Mouse (Mus musculus) MEL (cell line): Measurements from ENCODE around the gene Aqr. TPM values are rescaled to one million over a fixed set of nuclear protein-coding genes. Genes with fewer than 3 reads are reported as not detected.

Experiments
- DNase-seq: peaks from one replicate; pipeline ENCODE4 v3.0.0; 2011; ENCODE audit warnings: low read depth, low spot score
- H3K27ac ChIP-seq: 2 replicates; pipeline ENCODE4 v1.5.1; 2012; ENCODE audit warnings: low read depth, mild to moderate bottlenecking, control low read depth, low read length, moderate library complexity; ENCODE audit not compliant: control insufficient read depth
- H3K27me3 ChIP-seq, 2 experiments: fragments of 150-350 bp in 1 of 2; sonication (generic) in 1 of 2; 2 replicates each; pipeline ENCODE4 v1.6.1; 2012; ENCODE audit warnings: low read length in 2 of 2, mild to moderate bottlenecking in 2 of 2, improper control_type of control experiment in 1 of 2, moderate library complexity in 1 of 2; ENCODE audit not compliant: insufficient read depth in 2 of 2, control insufficient read depth in 1 of 2
- H3K36me3 ChIP-seq, 2 experiments: 2 replicates each; pipeline ENCODE4 v1.6.1; 2012 to 2014; ENCODE audit warnings: low read length in 2 of 2, improper control_type of control experiment in 1 of 2, inconsistent platforms in 1 of 2, mild to moderate bottlenecking in 1 of 2; ENCODE audit not compliant: insufficient read depth in 2 of 2, control insufficient read depth in 1 of 2
- H3K4me1 ChIP-seq, 2 experiments: fragments of 150-350 bp in 1 of 2; sonication (generic) in 1 of 2; 2 replicates each; pipeline ENCODE4 v1.6.1; 2012; ENCODE audit warnings: low read length in 2 of 2, improper control_type of control experiment in 1 of 2, mild to moderate bottlenecking in 1 of 2; ENCODE audit not compliant: insufficient read depth in 2 of 2, control insufficient read depth in 1 of 2
- H3K4me3 ChIP-seq, 2 experiments: fragments of 150-350 bp in 1 of 2; sonication (generic) in 1 of 2; 2 replicates each; pipeline ENCODE4 v1.5.1; 2012; ENCODE audit warnings: low read depth in 2 of 2, low read length in 2 of 2, mild to moderate bottlenecking in 2 of 2, moderate library complexity in 2 of 2, control low read depth in 1 of 2, improper control_type of control experiment in 1 of 2; ENCODE audit not compliant: control insufficient read depth in 1 of 2, insufficient read depth in 1 of 2
- H3K79me2 ChIP-seq: 2 replicates; pipeline ENCODE4 v1.6.1; 2012; ENCODE audit warnings: mild to moderate bottlenecking, low read length, moderate library complexity; ENCODE audit not compliant: control insufficient read depth, poor library complexity, insufficient read depth
- H3K9ac ChIP-seq: 2 replicates; pipeline ENCODE4 v1.6.1; 2012; ENCODE audit warnings: low read depth, mild to moderate bottlenecking, control low read depth, low read length, moderate library complexity; ENCODE audit not compliant: control insufficient read depth, poor library complexity, severe bottlenecking
- H3K9me3 ChIP-seq: fragments of 150-350 bp; sonication (generic); replicated peaks from 2 replicates; pipeline ENCODE4 v1.6.1; 2012; ENCODE audit warnings: mild to moderate bottlenecking, low read length, improper control_type of control experiment, moderate library complexity; ENCODE audit not compliant: insufficient read depth
- BHLHE40 ChIP-seq: IDR thresholded peaks from 2 replicates; pipeline ENCODE4 v1.6.1; 2012; ENCODE audit warnings: low read depth, mild to moderate bottlenecking, inconsistent platforms, low read length, improper control_type of control experiment, borderline replicate concordance
- CHD1 ChIP-seq: IDR thresholded peaks from 2 replicates; pipeline ENCODE4 v1.6.1; 2012; ENCODE audit warnings: low read depth, mild to moderate bottlenecking, inconsistent platforms, low read length, improper control_type of control experiment
- CTCF ChIP-seq, 3 experiments: IDR thresholded peaks in 2 of 3; conservative IDR thresholded peaks in 1 of 3; 2 replicates each; pipeline ENCODE4 v1.5.1; 2011 to 2012; ENCODE audit warnings: low read length in 3 of 3, low read depth in 2 of 3, mild to moderate bottlenecking in 2 of 3, improper control_type of control experiment in 1 of 3, inconsistent platforms in 1 of 3, mixed read lengths in 1 of 3, moderate library complexity in 1 of 3; ENCODE audit not compliant: control insufficient read depth in 1 of 3, insufficient read depth in 1 of 3, poor library complexity in 1 of 3, severe bottlenecking in 1 of 3
- E2F4 ChIP-seq: IDR thresholded peaks from 2 replicates; pipeline ENCODE4 v1.6.1; 2011; ENCODE audit warnings: low read depth, low read length, improper control_type of control experiment, borderline replicate concordance
- ELF1 ChIP-seq: IDR thresholded peaks from 2 replicates; pipeline ENCODE4 v1.6.1; 2014; ENCODE audit warnings: low read depth, mild to moderate bottlenecking, inconsistent platforms, low read length, improper control_type of control experiment, moderate library complexity
- EP300 ChIP-seq, 2 experiments: IDR thresholded peaks; 2 replicates each; pipeline ENCODE4 v1.6.1; 2011; ENCODE audit warnings: improper control_type of control experiment in 2 of 2, low read length in 2 of 2, low read depth in 1 of 2, mild to moderate bottlenecking in 1 of 2
- ETS1 ChIP-seq: IDR thresholded peaks from 2 replicates; pipeline ENCODE4 v1.6.1; 2012; ENCODE audit warnings: low read depth, mild to moderate bottlenecking, inconsistent platforms, low read length, improper control_type of control experiment, moderate library complexity
- GABPA ChIP-seq: IDR thresholded peaks from 2 replicates; pipeline ENCODE4 v1.6.1; 2012; ENCODE audit warnings: low read depth, mild to moderate bottlenecking, inconsistent platforms, low read length, improper control_type of control experiment, moderate library complexity
- GATA1 ChIP-seq: IDR thresholded peaks from 2 replicates; pipeline ENCODE4 v1.6.1; 2011; ENCODE audit warnings: low read depth, low read length, improper control_type of control experiment
- HCFC1 ChIP-seq: IDR thresholded peaks from 2 replicates; pipeline ENCODE4 v1.6.1; 2012; ENCODE audit warnings: low read depth, mild to moderate bottlenecking, inconsistent platforms, low read length, improper control_type of control experiment, moderate library complexity
- JUND ChIP-seq: IDR thresholded peaks from 2 replicates; pipeline ENCODE4 v1.6.1; 2011; ENCODE audit warnings: low read depth, mild to moderate bottlenecking, improper control_type of control experiment, low read length
- MXI1 ChIP-seq: IDR thresholded peaks from 2 replicates; pipeline ENCODE4 v1.6.1; 2011; ENCODE audit warnings: mild to moderate bottlenecking, low read depth, low read length, improper control_type of control experiment
- MYC ChIP-seq: IDR thresholded peaks from 2 replicates; pipeline ENCODE4 v1.6.1; 2011; ENCODE audit warnings: low read depth, mild to moderate bottlenecking, low read length, improper control_type of control experiment, moderate library complexity
- NELFE ChIP-seq: IDR thresholded peaks from 2 replicates; pipeline ENCODE4 v1.6.1; 2011; ENCODE audit warnings: low read depth, low read length, improper control_type of control experiment
- NRF1 ChIP-seq: IDR thresholded peaks from 2 replicates; pipeline ENCODE4 v1.6.1; 2014; ENCODE audit warnings: low read depth, mild to moderate bottlenecking, inconsistent platforms, low read length, improper control_type of control experiment, moderate library complexity; ENCODE audit not compliant: poor library complexity, insufficient read depth, severe bottlenecking
- POLR2AphosphoS2 ChIP-seq: IDR thresholded peaks from 2 replicates; pipeline ENCODE4 v1.6.1; 2011; ENCODE audit warnings: low read length, improper control_type of control experiment
- RAD21 ChIP-seq: IDR thresholded peaks from 2 replicates; pipeline ENCODE4 v1.6.1; 2011; ENCODE audit warnings: mild to moderate bottlenecking, low read depth, low read length, improper control_type of control experiment
- SIN3A ChIP-seq: IDR thresholded peaks from 2 replicates; pipeline ENCODE4 v1.6.1; 2012; ENCODE audit warnings: low read length, improper control_type of control experiment, inconsistent platforms
- SMC3 ChIP-seq: IDR thresholded peaks from 2 replicates; pipeline ENCODE4 v1.6.1; 2011; ENCODE audit warnings: low read depth, low read length, improper control_type of control experiment
- TAL1 ChIP-seq: IDR thresholded peaks from 2 replicates; pipeline ENCODE4 v1.6.1; 2012; ENCODE audit warnings: mild to moderate bottlenecking, inconsistent platforms, low read length, moderate library complexity, mixed read lengths
- TBP ChIP-seq: IDR thresholded peaks from 2 replicates; pipeline ENCODE4 v1.8.0; 2011; ENCODE audit warnings: low read depth, low read length, improper control_type of control experiment
- TCF12 ChIP-seq: IDR thresholded peaks from 2 replicates; pipeline ENCODE4 v1.6.1; 2014; ENCODE audit warnings: low read depth, mild to moderate bottlenecking, inconsistent platforms, low read length, improper control_type of control experiment, moderate library complexity
- ZC3H11A ChIP-seq: IDR thresholded peaks from 2 replicates; pipeline ENCODE4 v1.6.1; 2012; ENCODE audit warnings: low read depth, mild to moderate bottlenecking, inconsistent platforms, low read length, improper control_type of control experiment
- ZKSCAN1 ChIP-seq: IDR thresholded peaks from 2 replicates; pipeline ENCODE4 v1.6.1; 2012; ENCODE audit warnings: low read depth, mild to moderate bottlenecking, inconsistent platforms, low read length, improper control_type of control experiment, moderate library complexity
- polyA plus RNA-seq, 2 experiments: library from polyadenylated mRNA; stranded (reverse) in 1 of 2; unstranded in 1 of 2; fragments of >175 nt in 1 of 2; fragments of >200 nt in 1 of 2; gene quantifications; 2 replicates each; pipeline versions ENCODE4 v1.2.1 to v1.2.4; 2012; ENCODE audit warnings: low replicate concordance in 2 of 2, low read depth in 1 of 2; ENCODE audit not compliant: insufficient read length in 2 of 2, insufficient read depth in 1 of 2, missing spikeins in 1 of 2
- total RNA-seq: library from RNA; depleted of rRNA; stranded (reverse); fragments of 300-350 nt; gene quantifications from 2 replicates; pipeline ENCODE4 v1.2.3, GENCODE M21; 2012

Gene Aqr
- total and polyA plus RNA-seq, 3 experiments: 45.9 to 143 (median 69.1) TPM

DNA sequence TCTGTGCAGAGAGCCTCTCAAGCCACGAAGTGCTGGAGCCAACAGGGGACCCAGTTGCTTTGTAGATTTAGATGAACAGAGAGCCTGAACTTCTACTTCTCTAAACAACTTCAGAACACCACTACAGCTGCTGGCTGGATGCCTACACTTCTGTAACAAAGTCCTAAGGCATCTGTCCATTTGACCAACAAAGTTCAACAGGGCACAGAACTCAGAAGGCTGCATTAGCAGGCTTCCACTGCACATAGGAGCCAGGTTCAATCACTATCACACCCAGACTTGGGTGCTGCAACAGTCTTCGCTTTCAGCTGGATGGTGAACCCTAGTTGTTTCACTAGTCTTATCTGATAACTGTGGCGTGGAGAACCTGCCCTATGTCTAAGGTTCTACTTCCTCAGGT lies 87.0 kb downstream of the Aqr start:
- Histone ChIP-seq H3K9me3 (no peaks in the 10 kb centered on the region), H3K9ac (no peak overlapping the region), H3K4me1 (peaks cover 9 to 17% of the 10 kb centered on the region in 2 experiments), H3K36me3 (peaks cover 5 to 25% of the 10 kb centered on the region in 2 experiments), H3K27me3 (no peaks in the 10 kb centered on the region), H3K4me3 (no peak overlapping the region), H3K27ac (no peak overlapping the region), H3K79me2 (no peaks in the 10 kb centered on the region)
- no peak for DNase-seq
- no peak for TF ChIP-seq SMC3

- Histone ChIP-seq H3K79me2 (no peaks in the 10 kb centered on the region), H3K36me3 (peaks cover 5 to 25% of the 10 kb centered on the region in 2 experiments), H3K4me3 (no peak overlapping the region), H3K9ac (no peak overlapping the region), H3K27me3 (no peaks in the 10 kb centered on the region), H3K9me3 (no peaks in the 10 kb centered on the region), H3K27ac (no peak overlapping the region), H3K4me1 (peaks cover 9 to 17% of the 10 kb centered on the region in 2 experiments)
- no peak for TF ChIP-seq SMC3
- TF ChIP-seq POLR2AphosphoS2: no peak
- no peak for TF ChIP-seq JUND
- no peak for TF ChIP-seq HCFC1
- TF ChIP-seq CTCF (IDR thresholded peaks at IDR 0.05 in 2 of 3, conservative IDR thresholded peaks at IDR 0.05 in 1 of 3; ENCODE audit: control insufficient read depth in 1 of 3, insufficient read depth in 1 of 3, low read depth in 2 of 3, low read length in 3 of 3, poor library complexity in 1 of 3, severe bottlenecking in 1 of 3): no peak
- no peak for TF ChIP-seq RAD21
- TF ChIP-seq ZC3H11A: no peak
- no peak for TF ChIP-seq E2F4
- no peak for TF ChIP-seq MYC
- TF ChIP-seq MXI1: no peak
- no peak for TF ChIP-seq NELFE
- TF ChIP-seq TBP: no peak
- no peak for TF ChIP-seq SIN3A
- TF ChIP-seq TCF12: no peak
- TF ChIP-seq CHD1: no peak
- no peak for TF ChIP-seq ELF1
- TF ChIP-seq ETS1: no peak
- TF ChIP-seq BHLHE40: no peak
- no peak for TF ChIP-seq ZKSCAN1
- no peak for DNase-seq
Observed at GRCm38 (mm10) chr2:114099109-114099508, 87.7 kb downstream of the Aqr start.

DNA sequence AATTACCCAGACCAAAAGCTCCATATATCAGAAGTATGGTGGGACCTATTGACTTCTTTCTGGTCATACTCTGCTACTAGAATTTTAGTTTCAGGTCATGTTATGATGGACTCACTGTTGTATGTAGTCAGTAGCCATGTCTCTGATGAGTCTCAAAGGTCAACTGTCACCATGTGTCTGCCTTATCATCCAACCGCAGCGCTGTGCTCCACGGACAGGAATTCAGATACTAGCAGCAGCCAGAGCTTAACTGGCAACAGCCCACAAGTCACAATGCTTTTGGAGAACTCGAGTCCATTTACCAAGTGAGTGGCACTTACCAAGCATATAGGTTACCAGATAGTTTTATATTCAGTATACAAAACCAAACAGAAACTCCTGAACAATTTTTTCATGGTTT lies 89.2 kb downstream of the Aqr start:
- Histone ChIP-seq H3K4me3 (no peak overlapping the region), H3K36me3 (peaks cover 3 to 25% of the 10 kb centered on the region in 2 experiments), H3K27ac (no peak overlapping the region), H3K9me3 (no peaks in the 10 kb centered on the region), H3K79me2 (no peaks in the 10 kb centered on the region), H3K9ac (no peak overlapping the region), H3K4me1 (peaks cover 9 to 17% of the 10 kb centered on the region in 2 experiments), H3K27me3 (no peaks in the 10 kb centered on the region)
- TF ChIP-seq GABPA (no peak), CHD1 (no peak), NRF1 (no peak), GATA1 (no peak), TAL1 (no peak), EP300 (IDR thresholded peaks at IDR 0.05; ENCODE audit: low read depth in 1 of 2, low read length in 2 of 2) (peak; percentile 20 to 46; a peak in 2 of 4 replicates), E2F4 (no peak), MYC (no peak)
- peak; percentile 43 for DNase-seq
